In genomic region chr4:143042806-143043205, GRCm38 (mm10) we compare ENCODE assay signal across 15 mouse cellular contexts.
DNase-seq lines count a peak whose midpoint lies in the region; ATAC-seq lines count a peak whose summit lies in the region.
"Had no signal": no experiment of that assay in that cellular context is flagged by ENCODE, and none has a peak within 500 bp of the region (broad histone marks: within the 10 kb centered on the region; RNA-seq: fewer than 3 reads in every experiment).

No protein-coding gene starts in this region.

- no peak overlapping the region for H3K4me2 ChIP-seq in hindbrain, embryonic 14.5 days (replicated peaks)
- H3K4me2 ChIP-seq: forebrain, embryonic 13.5 days; liver, embryonic 11.5 days; lung, embryonic 15.5 days had no signal

- 20% methylated on average over 6 of the region's 6 CpGs for WGBS in hindbrain, embryonic 14.5 days

- H3K27ac ChIP-seq in hindbrain, embryonic 14.5 days = no peak overlapping the region
- H3K27ac ChIP-seq: forebrain, embryonic 13.5 days; lung, embryonic 15.5 days had no signal

- no peak overlapping the region for H3K9ac ChIP-seq in hindbrain, embryonic 14.5 days
- H3K9ac ChIP-seq: forebrain, embryonic 13.5 days; lung, embryonic 15.5 days had no signal

- peak; percentile 35 for DNase-seq in embryo, embryonic 11 days
- no peak for DNase-seq in embryo, embryonic 10 days (ENCODE audit: low spot score)
- DNase-seq in Muller cell, postnatal 12 days (ENCODE audit: inconsistent ontology term) = peak; percentile 22
- peak; percentile 77 for DNase-seq in cerebellum, adult 9-10 months
- DNase-seq in hindbrain, embryonic 14.5 days (ENCODE audit: low spot score) = peak; percentile 70
- no peak for DNase-seq in adrenal gland, postnatal 10 days
- DNase-seq in right cerebral cortex, adult 2 months (ENCODE audit: low spot score in 2 of 2) = no peak
- DNase-seq in adrenal gland, postnatal 14 days = no peak
- DNase-seq: kidney, adult 9 months; right cerebral cortex, postnatal 14 days had no signal

- no peaks in the 10 kb centered on the region for H3K9me3 ChIP-seq in hindbrain, embryonic 14.5 days (ENCODE audit: control insufficient read depth, low read length)
- H3K9me3 ChIP-seq: forebrain, embryonic 13.5 days; lung, embryonic 15.5 days had no signal

- H3K4me1 ChIP-seq in hindbrain, embryonic 14.5 days (replicated peaks; ENCODE audit: control insufficient read depth, insufficient read depth, low read length) = peaks cover 9% of the 10 kb centered on the region; the same call in 1 of the 2 replicates
- H3K4me1 ChIP-seq: lung, embryonic 15.5 days; megakaryocyte, embryonic 14.5 days had no signal

- peak; percentile 67 for ATAC-seq in hindbrain, embryonic 14.5 days (ENCODE audit: low FRiP score)
- ATAC-seq: forebrain, embryonic 13.5 days; Patski had no signal

- no peaks in the 10 kb centered on the region for H3K27me3 ChIP-seq in hindbrain, embryonic 14.5 days (ENCODE audit: control insufficient read depth, insufficient read depth, low read length)
- H3K27me3 ChIP-seq: forebrain, embryonic 13.5 days; lung, embryonic 15.5 days; Patski had no signal

- H3K4me3 ChIP-seq in hindbrain, embryonic 14.5 days (replicated peaks; ENCODE audit: low read length) = no peak overlapping the region
- H3K4me3 ChIP-seq: forebrain, embryonic 13.5 days; lung, embryonic 15.5 days; megakaryocyte, embryonic 14.5 days had no signal

- H3K36me3 ChIP-seq in hindbrain, embryonic 14.5 days (replicated peaks; ENCODE audit: control insufficient read depth, insufficient read depth) = no peaks in the 10 kb centered on the region
- H3K36me3 ChIP-seq: lung, embryonic 15.5 days had no signal

Comparison
In these comparisons a context has a peak if more than half of its experiments do, and no peak if none do; other contexts are left out.
1. DNase-seq: peak in embryo, embryonic 11 days (single experiment), Muller cell, postnatal 12 days (single experiment), cerebellum, adult 9-10 months (single experiment) and hindbrain, embryonic 14.5 days (single experiment); none in embryo, embryonic 10 days (single experiment), adrenal gland, postnatal 10 days (single experiment), right cerebral cortex, adult 2 months (0 of 2) and adrenal gland, postnatal 14 days (single experiment).